Mouse (Mus musculus) CH12.LX (cell line): ENCODE measurements at regions not wholly inside any gene's neighbourhood (a gene's known extent, or its start where the extent isn't known, plus 50 kb on each side); places are given as distances from the start of the nearest gene placed in this dataset.

Experiments used
- DNase-seq: peaks from one replicate; pipeline ENCODE4 v3.0.0-alpha.2; 2013; ENCODE audit errors: extremely low read depth
- H3K27ac ChIP-seq: 2 replicates; pipeline ENCODE4 v1.5.1; 2012; ENCODE audit warnings: low read depth, mild to moderate bottlenecking, control low read depth, moderate library complexity; ENCODE audit not compliant: insufficient read depth
- H3K27me3 ChIP-seq: replicated peaks from 2 replicates; pipeline ENCODE3; 2012; ENCODE audit warnings: inconsistent platforms
- H3K36me3 ChIP-seq, 2 experiments: replicated peaks in 1 of 2; 2 replicates each; pipeline versions ENCODE3 to v1.6.1; 2012; ENCODE audit warnings: inconsistent platforms in 1 of 2, low read length in 1 of 2, mild to moderate bottlenecking in 1 of 2, mixed read lengths in 1 of 2, moderate library complexity in 1 of 2; ENCODE audit not compliant: control insufficient read depth in 1 of 2, insufficient read depth in 1 of 2
- H3K4me1 ChIP-seq, 2 experiments: 2 replicates each; pipeline ENCODE4 v1.6.1; 2012; ENCODE audit warnings: inconsistent platforms in 1 of 2, moderate library complexity in 1 of 2; ENCODE audit not compliant: insufficient read depth in 2 of 2, control insufficient read depth in 1 of 2
- H3K4me2 ChIP-seq: 2 replicates; pipeline ENCODE4 v1.6.1; 2012; ENCODE audit warnings: low read depth, mild to moderate bottlenecking, control low read depth; ENCODE audit not compliant: poor library complexity, insufficient read depth, severe bottlenecking
- H3K4me3 ChIP-seq, 3 experiments: fragments of 150-350 bp in 1 of 3; sonication (generic) in 1 of 3; replicated peaks in 1 of 3; 2 replicates each; pipeline versions ENCODE3 to v1.5.1; 2011 to 2012; ENCODE audit warnings: low read depth in 2 of 3, low read length in 2 of 3, mild to moderate bottlenecking in 2 of 3, moderate library complexity in 2 of 3, control low read depth in 1 of 3, improper control_type of control experiment in 1 of 3, inconsistent platforms in 1 of 3, mixed read lengths in 1 of 3; ENCODE audit not compliant: poor library complexity in 1 of 3
- H3K79me2 ChIP-seq: replicated peaks from 2 replicates; pipeline ENCODE4 v1.6.1; 2012; ENCODE audit warnings: mild to moderate bottlenecking, moderate library complexity; ENCODE audit not compliant: control insufficient read depth, poor library complexity, insufficient read depth, severe bottlenecking; ENCODE audit errors: extremely low read depth
- H3K9ac ChIP-seq: 2 replicates; pipeline ENCODE4 v1.6.1; 2012; ENCODE audit warnings: low read depth, mild to moderate bottlenecking, control low read depth, moderate library complexity; ENCODE audit not compliant: insufficient read depth
- H3K9me3 ChIP-seq: replicated peaks from 2 replicates; pipeline ENCODE3; 2012; ENCODE audit warnings: low read length, inconsistent platforms, mixed read lengths
- CHD2 ChIP-seq: IDR thresholded peaks from 2 replicates; pipeline ENCODE4 v1.6.1; 2011; ENCODE audit warnings: low read length, improper control_type of control experiment
- E2F4 ChIP-seq: IDR thresholded peaks from 2 replicates; pipeline ENCODE4 v1.6.1; 2011; ENCODE audit warnings: low read depth, low read length, improper control_type of control experiment; ENCODE audit not compliant: insufficient replicate concordance
- HCFC1 ChIP-seq: IDR thresholded peaks from 2 replicates; pipeline ENCODE4 v1.6.1; 2012; ENCODE audit warnings: low read depth, mild to moderate bottlenecking, inconsistent platforms, low read length, improper control_type of control experiment
- IRF4 ChIP-seq: IDR thresholded peaks from 2 replicates; pipeline ENCODE4 v1.6.1; 2014; ENCODE audit warnings: low read depth, mild to moderate bottlenecking, inconsistent platforms, low read length, improper control_type of control experiment
- JUN ChIP-seq: IDR thresholded peaks from 2 replicates; pipeline ENCODE4 v1.6.1; 2011; ENCODE audit warnings: low read depth, mild to moderate bottlenecking, low read length, improper control_type of control experiment, moderate library complexity; ENCODE audit not compliant: insufficient read depth
- MAX ChIP-seq: IDR thresholded peaks from 2 replicates; pipeline ENCODE4 v1.6.1; 2011; ENCODE audit warnings: low read length, improper control_type of control experiment
- MAZ ChIP-seq: IDR thresholded peaks from 2 replicates; pipeline ENCODE4 v1.6.1; 2012; ENCODE audit warnings: low read depth, mild to moderate bottlenecking, inconsistent platforms, low read length, improper control_type of control experiment, moderate library complexity
- MEF2A ChIP-seq: IDR thresholded peaks from 2 replicates; pipeline ENCODE4 v1.6.1; 2014; ENCODE audit warnings: low read depth, mild to moderate bottlenecking, inconsistent platforms, low read length, improper control_type of control experiment, borderline replicate concordance
- MXI1 ChIP-seq: IDR thresholded peaks from 2 replicates; pipeline ENCODE4 v1.6.1; 2011; ENCODE audit warnings: mild to moderate bottlenecking, low read depth, low read length, improper control_type of control experiment
- MYC ChIP-seq: IDR thresholded peaks from 2 replicates; pipeline ENCODE4 v1.6.1; 2011; ENCODE audit warnings: low read depth, mild to moderate bottlenecking, improper control_type of control experiment, low read length
- NELFE ChIP-seq: IDR thresholded peaks from 2 replicates; pipeline ENCODE4 v1.6.1; 2011; ENCODE audit warnings: low read depth, low read length, improper control_type of control experiment
- NRF1 ChIP-seq: IDR thresholded peaks from 2 replicates; pipeline ENCODE4 v1.6.1; 2014; ENCODE audit warnings: low read depth, mild to moderate bottlenecking, inconsistent platforms, low read length, improper control_type of control experiment, moderate library complexity
- PAX5 ChIP-seq: IDR thresholded peaks from 2 replicates; pipeline ENCODE4 v1.6.1; 2012; ENCODE audit warnings: low read length, inconsistent platforms, mixed read lengths
- RAD21 ChIP-seq: IDR thresholded peaks from 2 replicates; pipeline ENCODE4 v1.6.1; 2011; ENCODE audit warnings: low read depth, mild to moderate bottlenecking, low read length, improper control_type of control experiment, moderate library complexity
- RCOR1 ChIP-seq: conservative IDR thresholded peaks from 2 replicates; pipeline ENCODE4 v1.6.1; 2012; ENCODE audit warnings: low read depth, mild to moderate bottlenecking, inconsistent platforms, low read length, improper control_type of control experiment
- TCF12 ChIP-seq: IDR thresholded peaks from 2 replicates; pipeline ENCODE4 v1.6.1; 2014; ENCODE audit warnings: low read depth, mild to moderate bottlenecking, inconsistent platforms, low read length, improper control_type of control experiment
- USF2 ChIP-seq: conservative IDR thresholded peaks from 2 replicates; pipeline ENCODE4 v1.6.1; 2011; ENCODE audit warnings: low read depth, low read length, improper control_type of control experiment
- ZC3H11A ChIP-seq: IDR thresholded peaks from 2 replicates; pipeline ENCODE4 v1.6.1; 2012; ENCODE audit warnings: low read depth, mild to moderate bottlenecking, inconsistent platforms, low read length, improper control_type of control experiment
- ZKSCAN1 ChIP-seq: IDR thresholded peaks from 2 replicates; pipeline ENCODE4 v1.6.1; 2012; ENCODE audit warnings: low read depth, inconsistent platforms, low read length, improper control_type of control experiment, borderline replicate concordance
- ZNF384 ChIP-seq: IDR thresholded peaks from 2 replicates; pipeline ENCODE4 v1.6.1; 2012; ENCODE audit warnings: low read depth, low read length, improper control_type of control experiment, inconsistent platforms
- dilution Hi-C: fragments of 300-500 bp; cut with MboI; formaldehyde crosslinking; loops from 2 replicates; pipeline ENCODE4 v1.14.3; 2020; ENCODE audit warnings: low sequenced_read_pairs; ENCODE audit not compliant: extremely low pct_unique_long_range_greater_than_20kb, extremely low pct_ligation_motif_present
- in situ Hi-C: fragments of 300-500 bp; cut with MboI; formaldehyde crosslinking; loops from 3 replicates; pipeline ENCODE4 v1.14.3; 2019; ENCODE audit warnings: low sequenced_read_pairs, low pct_ligation_motif_present, low pct_unique_long_range_greater_than_20kb, mixed read lengths

DNA sequence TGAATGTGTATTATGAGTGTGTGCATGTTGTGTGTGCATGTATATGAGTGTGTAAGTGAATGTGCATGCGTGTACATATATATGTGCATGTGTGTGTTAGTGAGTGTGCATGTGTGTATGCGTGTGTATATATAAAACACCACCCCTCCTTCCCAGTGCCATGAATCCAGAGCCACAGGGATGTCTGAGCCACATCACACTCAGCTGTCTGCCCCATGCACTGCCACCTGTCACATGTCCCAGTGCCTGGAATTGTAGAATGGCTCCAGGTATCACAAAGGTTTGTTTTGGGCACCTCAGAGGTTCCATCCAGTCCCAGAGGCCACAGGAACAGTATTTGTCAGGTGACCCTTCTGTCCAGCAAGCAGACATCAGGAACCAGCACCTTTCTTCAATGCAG is 75.0 kb upstream of the Tnrc6c start:
- H3K27me3 ChIP-seq, result no peaks in the 10 kb centered on the region
- no peak overlapping the region for H3K9ac ChIP-seq
- no peaks in the 10 kb centered on the region for H3K36me3 ChIP-seq
- TF ChIP-seq NELFE (no peak), IRF4 (no peak), NRF1 (no peak), USF2 (no peak), RAD21 (no peak), HCFC1 (no peak), MAZ (no peak), TCF12 (no peak), CHD2 (no peak), ZC3H11A (no peak), JUN (no peak), MXI1 (no peak), MYC (no peak), E2F4 (no peak), ZNF384 (no peak), RCOR1 (no peak), ZKSCAN1 (no peak), MAX (no peak), PAX5 (no peak)
- no peaks in the 10 kb centered on the region for H3K9me3 ChIP-seq
- in situ Hi-C loops (no loop called here), dilution Hi-C loops (no loop called here)
- DNase-seq, result no peak
- H3K4me2 ChIP-seq, result no peak overlapping the region
- H3K79me2 ChIP-seq, result no peaks in the 10 kb centered on the region
- H3K4me1 ChIP-seq, result peaks cover 0 to 19% of the 10 kb centered on the region in 2 experiments; a peak in 2 of 4 replicates
- H3K4me3 ChIP-seq, result no peak overlapping the region
- no peak overlapping the region for H3K27ac ChIP-seq

DNA sequence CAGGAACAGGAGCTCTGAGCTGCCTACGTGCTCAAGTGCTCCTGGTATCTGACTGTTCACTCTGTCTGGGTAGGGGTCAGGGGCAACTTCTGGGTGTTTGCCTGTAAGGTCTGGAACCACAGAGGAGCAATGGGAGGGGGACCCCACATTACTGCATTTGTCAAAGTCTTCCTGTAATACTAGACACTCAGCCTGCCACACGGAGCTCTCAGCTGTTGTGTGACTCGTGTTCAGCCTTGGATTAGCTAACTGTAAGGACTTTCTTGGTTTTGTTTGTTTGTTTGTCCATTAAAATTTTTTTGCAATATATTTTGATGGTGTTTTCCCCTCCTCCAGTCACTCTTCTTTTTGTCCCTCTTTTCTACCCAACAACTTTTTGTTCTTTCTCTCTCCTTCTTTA is 74.4 kb upstream of the Tnrc6c start:
- no peak for DNase-seq
- dilution Hi-C loops (no loop called here), in situ Hi-C loops (no loop called here)
- no peaks in the 10 kb centered on the region for H3K9me3 ChIP-seq
- H3K4me1 ChIP-seq, result peaks cover 0 to 15% of the 10 kb centered on the region in 2 experiments; a peak in 2 of 4 replicates
- H3K9ac ChIP-seq, result no peak overlapping the region
- no peak overlapping the region for H3K4me3 ChIP-seq
- TF ChIP-seq MYC, result no peak
- TF ChIP-seq ZNF384, result no peak
- no peak for TF ChIP-seq TCF12
- no peak for TF ChIP-seq MEF2A
- TF ChIP-seq CHD2, result no peak
- H3K4me2 ChIP-seq, result no peak overlapping the region
- H3K36me3 ChIP-seq, result no peaks in the 10 kb centered on the region
- no peaks in the 10 kb centered on the region for H3K27me3 ChIP-seq
- H3K27ac ChIP-seq, result no peak overlapping the region
- H3K79me2 ChIP-seq, result no peaks in the 10 kb centered on the region
